Mouse (Mus musculus) limb, embryonic 11.5 days (tissue): ENCODE measurements at regions not wholly inside any gene's neighbourhood (a gene's known extent, or its start where the extent isn't known, plus 50 kb on each side); places are given as distances from the start of the nearest gene placed in this dataset.

ENCODE experiments used
- ATAC-seq: fragments of 200-750 bp; cut with Nextera tagmentation; 2 replicates; pipeline ENCODE4 v1.8.0; 2017; ENCODE audit warnings: low read depth; ENCODE audit not compliant: insufficient number of reproducible peaks, low FRiP score, low TSS enrichment
- DNase-seq: peaks from one replicate; pipeline ENCODE4 v3.0.0-alpha.2; 2015; ENCODE audit warnings: low spot score
- H3K27ac ChIP-seq: fragments of 300-500 bp; sonication (generic); replicated peaks from 2 replicates; pipeline ENCODE4 v1.5.1; 2014; ENCODE audit warnings: low read depth, mild to moderate bottlenecking, low read length
- H3K27me3 ChIP-seq: fragments of 300-500 bp; sonication (generic); 2 replicates; pipeline ENCODE4 v1.6.1; 2014; ENCODE audit warnings: mild to moderate bottlenecking, low read length, mixed read lengths; ENCODE audit not compliant: control insufficient read depth, insufficient read depth
- H3K36me3 ChIP-seq: fragments of 300-500 bp; sonication (generic); 2 replicates; pipeline ENCODE4 v1.6.1; 2014; ENCODE audit warnings: mild to moderate bottlenecking, low read length, moderate library complexity, mixed read lengths; ENCODE audit not compliant: control insufficient read depth, insufficient read depth
- H3K4me1 ChIP-seq: fragments of 300-500 bp; sonication (generic); 2 replicates; pipeline ENCODE4 v1.6.1; 2014; ENCODE audit warnings: low read length, mixed read lengths; ENCODE audit not compliant: control insufficient read depth, insufficient read depth
- H3K4me2 ChIP-seq: fragments of 300-500 bp; sonication (generic); 2 replicates; pipeline ENCODE4 v1.6.1; 2014; ENCODE audit warnings: low read depth, mild to moderate bottlenecking, moderate library complexity; ENCODE audit not compliant: severe bottlenecking
- H3K4me3 ChIP-seq: fragments of 300-500 bp; sonication (generic); 2 replicates; pipeline ENCODE4 v1.5.1; 2014; ENCODE audit warnings: low read depth, low read length
- H3K9ac ChIP-seq: fragments of 300-500 bp; sonication (generic); 2 replicates; pipeline ENCODE4 v1.6.1; 2014; ENCODE audit warnings: mild to moderate bottlenecking, low read length
- H3K9me3 ChIP-seq: fragments of 300-500 bp; sonication (generic); 2 replicates; pipeline ENCODE4 v1.6.1; 2016; ENCODE audit warnings: low read length; ENCODE audit not compliant: control insufficient read depth
- WGBS: fragments of 180-500 bp; shearing (Covaris S2); extraction: QIAGEN DNeasy Blood & Tissue Kit; methylation state at CpG from one replicate; pipeline ENCODE4 v1.1.7; 2014; 5-methylcytosine and 5-hydroxymethylcytosine counted together

DNA sequence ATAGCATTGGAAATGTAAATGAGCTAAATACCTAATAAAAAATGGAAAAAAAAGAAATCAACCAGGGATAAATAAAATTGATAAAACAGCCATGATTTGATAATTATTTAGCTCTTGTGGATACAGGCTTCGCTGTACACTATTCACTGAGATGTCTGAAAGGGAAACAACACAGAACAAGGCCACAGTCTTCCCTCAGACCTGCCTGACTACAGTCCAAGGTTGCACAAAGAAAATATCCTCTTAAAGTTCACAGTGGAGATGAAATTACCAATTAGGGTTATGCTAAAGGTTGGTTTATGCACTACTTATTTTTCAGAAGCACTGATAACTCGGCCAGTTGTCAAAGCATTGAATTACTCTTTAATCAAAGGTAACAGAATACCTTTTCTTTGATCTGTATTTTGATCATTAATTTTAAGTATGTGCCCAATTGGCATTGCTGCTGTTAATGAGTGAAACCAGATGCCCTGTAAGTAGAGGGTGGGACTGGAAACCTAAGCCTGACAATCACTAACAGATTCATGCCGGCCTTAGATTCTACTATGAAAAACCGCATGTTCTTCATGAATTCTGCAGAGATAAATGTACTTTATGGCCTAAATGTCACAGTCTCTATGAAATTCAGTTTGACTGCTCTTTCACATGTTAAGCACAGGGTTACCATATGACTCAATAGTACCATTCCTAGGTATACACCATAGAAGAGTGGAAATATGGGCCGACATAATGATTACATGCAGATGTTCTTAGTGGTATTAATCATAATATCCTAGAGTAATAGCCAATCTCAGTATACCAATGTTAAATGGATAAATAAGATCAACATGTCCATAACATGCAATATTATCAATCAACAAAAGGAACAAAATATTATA is 256.1 kb downstream of the Scg2 start:
- peak; percentile 83 for ATAC-seq

DNA sequence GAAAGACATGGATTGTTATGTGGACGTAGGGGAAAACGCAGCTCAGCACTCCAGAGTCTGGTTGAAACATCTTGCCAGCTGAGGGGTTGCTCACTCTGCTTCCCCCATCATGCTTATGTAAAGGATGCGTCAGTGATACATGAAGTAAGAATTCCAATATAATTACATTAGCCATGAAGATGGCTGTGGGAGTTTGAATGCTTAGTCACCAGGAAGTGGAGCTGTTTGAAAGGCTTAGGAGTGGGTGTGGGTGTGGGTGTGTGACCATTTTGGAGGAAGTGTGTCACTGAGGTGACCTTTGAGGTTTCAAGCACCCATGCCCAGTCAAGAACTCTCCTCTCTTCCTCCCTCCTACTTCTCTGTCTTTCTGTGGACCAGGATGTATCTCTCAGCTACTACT is 295.8 kb downstream of the Scg2 start:
- no peak overlapping the region for H3K4me2 ChIP-seq
- no peaks in the 10 kb centered on the region for H3K36me3 ChIP-seq
- ATAC-seq (no peak), DNase-seq (no peak)
- H3K4me1 ChIP-seq = no peaks in the 10 kb centered on the region
- H3K9ac ChIP-seq = no peak overlapping the region
- H3K4me3 ChIP-seq = no peak overlapping the region
- no peak overlapping the region for H3K27ac ChIP-seq
- no peaks in the 10 kb centered on the region for H3K27me3 ChIP-seq
- WGBS = 92% methylated on average over 3 of the region's 3 CpGs
- H3K9me3 ChIP-seq = no peaks in the 10 kb centered on the region

More for the DNA sequence above, 256.1 kb downstream of the Scg2 start:
- H3K4me1 ChIP-seq = no peaks in the 10 kb centered on the region
- H3K9me3 ChIP-seq = no peaks in the 10 kb centered on the region
- WGBS = 30% methylated on average over 5 of the region's 5 CpGs
- no peaks in the 10 kb centered on the region for H3K36me3 ChIP-seq
- H3K27ac ChIP-seq = no peak overlapping the region
- DNase-seq = peak; percentile 21
- no peaks in the 10 kb centered on the region for H3K27me3 ChIP-seq
- no peak overlapping the region for H3K4me2 ChIP-seq
- no peak overlapping the region for H3K4me3 ChIP-seq
- no peak overlapping the region for H3K9ac ChIP-seq
